Mouse (Mus musculus): ENCODE results near the gene Atm. TPM values are rescaled to one million over a fixed set of nuclear protein-coding genes. Genes with fewer than 3 reads are reported as not detected.

Atm gene
- polyA plus RNA-seq, 1 experiment, result 43.9 TPM

DNA sequence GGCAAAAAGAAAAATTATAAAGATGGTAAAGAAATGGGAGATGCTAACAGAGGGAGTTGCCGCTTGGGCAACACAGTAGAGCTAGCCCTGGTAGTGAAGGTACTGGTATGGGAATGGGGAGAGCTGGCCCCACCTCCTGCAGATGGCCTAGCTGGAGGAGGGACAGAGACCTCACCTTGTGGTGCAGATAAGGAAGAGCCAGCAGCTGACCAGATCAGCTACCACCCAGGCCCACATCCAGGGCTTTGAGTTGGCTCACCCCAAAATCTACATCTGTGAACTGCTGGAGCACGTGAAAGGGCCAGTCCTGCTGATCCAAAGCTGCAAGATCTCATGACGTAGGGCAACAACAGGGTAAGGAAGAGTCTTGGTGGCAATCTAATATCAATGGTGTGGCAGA lies 109.8 kb downstream of the Atm start:
- Histone ChIP-seq H3K27ac (ENCODE audit: insufficient read depth, low read length) (no peak overlapping the region), H3K27me3 (ENCODE audit: control insufficient read depth, insufficient read depth, low read length, poor library complexity, severe bottlenecking) (no peaks in the 10 kb centered on the region), H3K9me3 (replicated peaks; ENCODE audit: control insufficient read depth, insufficient read depth, low read length, poor library complexity, severe bottlenecking) (no peaks in the 10 kb centered on the region), H3K36me3 (ENCODE audit: control insufficient read depth, insufficient read depth, low read length, poor library complexity, severe bottlenecking) (no peaks in the 10 kb centered on the region), H3K4me3 (ENCODE audit: low read depth, low read length) (no peak overlapping the region), H3K9ac (ENCODE audit: low read depth, poor library complexity, severe bottlenecking) (no peak overlapping the region), H3K4me1 (ENCODE audit: control insufficient read depth, insufficient read depth, low read length) (no peaks in the 10 kb centered on the region)
- TF ChIP-seq CTCF (IDR thresholded peaks at IDR 0.05; ENCODE audit: low read depth, low read length) (no peak), POLR2A (IDR thresholded peaks at IDR 0.05; ENCODE audit: insufficient read depth, low read length) (no peak), EP300 (IDR thresholded peaks at IDR 0.05; ENCODE audit: insufficient read depth, low read depth, low read length) (no peak)

DNA sequence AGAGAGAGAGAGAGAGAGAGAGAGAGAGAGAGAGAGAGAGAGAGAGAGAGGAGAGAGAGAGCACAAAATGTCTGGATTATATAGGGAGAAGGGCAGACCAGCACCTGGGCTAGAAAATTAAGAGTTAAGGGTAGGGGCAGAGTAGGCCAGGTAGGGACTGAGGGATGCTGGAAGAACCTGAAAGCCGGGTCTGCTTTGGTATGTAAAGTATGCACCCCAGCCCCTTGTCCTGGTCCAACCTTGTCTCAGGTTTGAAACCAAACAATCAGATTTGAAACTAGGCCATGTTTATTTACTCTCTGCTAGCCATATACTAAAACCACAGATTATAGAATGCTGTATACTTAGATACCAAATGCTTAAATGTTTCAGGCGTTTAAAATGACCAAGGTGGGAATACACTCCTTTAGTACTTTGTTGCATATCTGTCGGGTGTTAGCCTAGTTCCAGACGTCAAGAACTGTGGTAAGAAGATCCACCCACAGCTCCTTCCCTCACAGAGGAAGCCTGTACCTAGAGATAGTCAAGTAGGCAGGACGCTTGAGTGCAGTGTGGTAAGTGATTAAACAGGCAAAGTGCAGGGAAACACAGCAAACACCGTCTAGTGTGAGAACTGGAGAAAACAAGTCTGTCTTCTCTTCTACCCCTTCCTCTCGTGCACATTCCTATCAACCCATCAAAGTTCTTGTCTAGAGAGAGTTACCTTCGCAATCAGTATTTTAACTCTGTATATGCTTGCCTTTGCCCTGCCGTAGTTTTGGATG lies 114.2 kb downstream of the Atm start:
- H3K9me3 ChIP-seq (replicated peaks; ENCODE audit: control insufficient read depth, insufficient read depth, low read length, poor library complexity, severe bottlenecking), result no peaks in the 10 kb centered on the region
- H3K4me3 ChIP-seq (ENCODE audit: low read depth, low read length), result no peak overlapping the region
- no peak overlapping the region for H3K9ac ChIP-seq (ENCODE audit: low read depth, poor library complexity, severe bottlenecking)
- H3K27ac ChIP-seq (ENCODE audit: insufficient read depth, low read length), result no peak overlapping the region
- no peaks in the 10 kb centered on the region for H3K4me1 ChIP-seq (ENCODE audit: control insufficient read depth, insufficient read depth, low read length)
- H3K36me3 ChIP-seq (ENCODE audit: control insufficient read depth, insufficient read depth, low read length, poor library complexity, severe bottlenecking), result no peaks in the 10 kb centered on the region
- TF ChIP-seq POLR2A (IDR thresholded peaks at IDR 0.05; ENCODE audit: insufficient read depth, low read length), result no peak
- TF ChIP-seq CTCF (IDR thresholded peaks at IDR 0.05; ENCODE audit: low read depth, low read length), result no peak
- TF ChIP-seq EP300 (IDR thresholded peaks at IDR 0.05; ENCODE audit: insufficient read depth, low read depth, low read length), result no peak
- no peaks in the 10 kb centered on the region for H3K27me3 ChIP-seq (ENCODE audit: control insufficient read depth, insufficient read depth, low read length, poor library complexity, severe bottlenecking)

DNA sequence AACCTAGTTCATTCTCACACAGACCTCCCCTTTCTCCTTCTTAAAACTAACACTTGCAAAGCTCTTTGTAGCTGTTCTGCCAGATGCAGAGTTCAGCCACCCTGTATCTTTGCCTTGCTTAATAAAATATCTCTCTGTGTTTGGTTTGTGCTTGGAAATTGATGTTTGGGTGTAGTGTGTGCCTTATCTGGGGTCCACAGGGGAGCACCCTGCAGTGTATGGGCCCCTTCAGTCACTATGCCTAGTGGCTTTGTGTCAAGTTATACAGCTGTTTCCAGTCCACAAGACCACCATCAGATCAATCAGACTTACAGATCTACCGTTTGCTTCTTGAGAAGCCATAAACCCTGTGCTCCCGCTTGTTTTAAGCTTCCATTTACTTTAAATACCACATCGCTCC lies 127.1 kb downstream of the Atm start:
- no peaks in the 10 kb centered on the region for H3K4me1 ChIP-seq (ENCODE audit: control insufficient read depth, insufficient read depth, low read length)
- H3K27ac ChIP-seq (ENCODE audit: insufficient read depth, low read length), result no peak overlapping the region
- TF ChIP-seq EP300 (IDR thresholded peaks at IDR 0.05; ENCODE audit: insufficient read depth, low read depth, low read length) (no peak), POLR2A (IDR thresholded peaks at IDR 0.05; ENCODE audit: insufficient read depth, low read length) (no peak), CTCF (IDR thresholded peaks at IDR 0.05; ENCODE audit: low read depth, low read length) (no peak)
- H3K4me3 ChIP-seq (ENCODE audit: low read depth, low read length), result no peak overlapping the region
- H3K9me3 ChIP-seq (replicated peaks; ENCODE audit: control insufficient read depth, insufficient read depth, low read length, poor library complexity, severe bottlenecking), result no peaks in the 10 kb centered on the region
- no peaks in the 10 kb centered on the region for H3K27me3 ChIP-seq (ENCODE audit: control insufficient read depth, insufficient read depth, low read length, poor library complexity, severe bottlenecking)
- no peaks in the 10 kb centered on the region for H3K36me3 ChIP-seq (ENCODE audit: control insufficient read depth, insufficient read depth, low read length, poor library complexity, severe bottlenecking)
- H3K9ac ChIP-seq (ENCODE audit: low read depth, poor library complexity, severe bottlenecking), result no peak overlapping the region

DNA sequence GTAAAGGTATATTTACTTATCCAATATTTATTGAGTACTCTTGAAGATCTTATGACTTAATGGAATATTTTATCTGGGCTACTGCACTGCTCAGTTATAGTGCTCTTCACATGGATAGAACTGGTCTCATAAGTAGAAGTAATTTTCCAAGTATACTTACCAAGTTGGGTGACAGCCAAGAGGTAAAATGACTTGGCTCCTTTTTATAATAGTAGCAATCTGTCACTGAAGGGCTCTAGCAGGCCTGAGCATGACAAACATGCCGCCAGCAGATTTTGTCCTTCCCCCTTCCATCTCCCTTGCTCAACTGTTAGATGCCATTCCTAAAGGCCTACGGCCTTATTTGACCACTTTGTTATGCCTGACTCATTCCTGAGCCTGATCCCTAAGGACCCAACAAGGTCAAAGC lies 127.6 kb downstream of the Atm start:
- H3K27ac ChIP-seq (ENCODE audit: insufficient read depth, low read length), result no peak overlapping the region
- H3K9me3 ChIP-seq (replicated peaks; ENCODE audit: control insufficient read depth, insufficient read depth, low read length, poor library complexity, severe bottlenecking), result no peaks in the 10 kb centered on the region
- no peak overlapping the region for H3K9ac ChIP-seq (ENCODE audit: low read depth, poor library complexity, severe bottlenecking)
- no peaks in the 10 kb centered on the region for H3K4me1 ChIP-seq (ENCODE audit: control insufficient read depth, insufficient read depth, low read length)
- H3K36me3 ChIP-seq (ENCODE audit: control insufficient read depth, insufficient read depth, low read length, poor library complexity, severe bottlenecking), result no peaks in the 10 kb centered on the region
- no peak overlapping the region for H3K4me3 ChIP-seq (ENCODE audit: low read depth, low read length)
- no peaks in the 10 kb centered on the region for H3K27me3 ChIP-seq (ENCODE audit: control insufficient read depth, insufficient read depth, low read length, poor library complexity, severe bottlenecking)
- TF ChIP-seq POLR2A (IDR thresholded peaks at IDR 0.05; ENCODE audit: insufficient read depth, low read length) (no peak), CTCF (IDR thresholded peaks at IDR 0.05; ENCODE audit: low read depth, low read length) (no peak), EP300 (IDR thresholded peaks at IDR 0.05; ENCODE audit: insufficient read depth, low read depth, low read length) (no peak)

DNA sequence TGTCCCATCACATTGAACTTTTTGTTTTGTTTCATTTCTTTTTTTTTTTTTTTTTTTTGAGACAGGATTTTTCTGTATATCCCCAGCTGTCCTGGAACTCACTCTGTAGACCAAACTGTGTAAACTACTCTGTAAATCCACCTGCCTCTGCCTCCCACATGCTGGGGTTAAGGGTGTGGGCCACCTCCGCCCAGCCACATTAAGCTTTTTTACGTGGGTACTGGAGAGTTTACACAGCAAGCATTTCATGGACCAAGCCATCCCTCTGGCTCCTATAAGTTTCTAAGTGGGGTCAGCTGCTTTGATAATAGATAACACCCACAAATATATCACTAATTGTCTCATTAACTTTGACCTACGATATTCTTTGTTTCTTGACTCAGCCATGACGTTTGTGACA lies 128.0 kb downstream of the Atm start:
- no peak overlapping the region for H3K9ac ChIP-seq (ENCODE audit: low read depth, poor library complexity, severe bottlenecking)
- TF ChIP-seq EP300 (IDR thresholded peaks at IDR 0.05; ENCODE audit: insufficient read depth, low read depth, low read length) (no peak), CTCF (IDR thresholded peaks at IDR 0.05; ENCODE audit: low read depth, low read length) (no peak), POLR2A (IDR thresholded peaks at IDR 0.05; ENCODE audit: insufficient read depth, low read length) (no peak)

More for the DNA sequence above, 128.0 kb downstream of the Atm start:
- H3K36me3 ChIP-seq (ENCODE audit: control insufficient read depth, insufficient read depth, low read length, poor library complexity, severe bottlenecking), result no peaks in the 10 kb centered on the region
- H3K9me3 ChIP-seq (replicated peaks; ENCODE audit: control insufficient read depth, insufficient read depth, low read length, poor library complexity, severe bottlenecking), result no peaks in the 10 kb centered on the region
- H3K27me3 ChIP-seq (ENCODE audit: control insufficient read depth, insufficient read depth, low read length, poor library complexity, severe bottlenecking), result no peaks in the 10 kb centered on the region
- H3K4me3 ChIP-seq (ENCODE audit: low read depth, low read length), result no peak overlapping the region
- H3K4me1 ChIP-seq (ENCODE audit: control insufficient read depth, insufficient read depth, low read length), result no peaks in the 10 kb centered on the region
- no peak overlapping the region for H3K27ac ChIP-seq (ENCODE audit: insufficient read depth, low read length)
